Mouse (Mus musculus): ENCODE measurements around the gene Tgfa.

Gene Tgfa

DNA sequence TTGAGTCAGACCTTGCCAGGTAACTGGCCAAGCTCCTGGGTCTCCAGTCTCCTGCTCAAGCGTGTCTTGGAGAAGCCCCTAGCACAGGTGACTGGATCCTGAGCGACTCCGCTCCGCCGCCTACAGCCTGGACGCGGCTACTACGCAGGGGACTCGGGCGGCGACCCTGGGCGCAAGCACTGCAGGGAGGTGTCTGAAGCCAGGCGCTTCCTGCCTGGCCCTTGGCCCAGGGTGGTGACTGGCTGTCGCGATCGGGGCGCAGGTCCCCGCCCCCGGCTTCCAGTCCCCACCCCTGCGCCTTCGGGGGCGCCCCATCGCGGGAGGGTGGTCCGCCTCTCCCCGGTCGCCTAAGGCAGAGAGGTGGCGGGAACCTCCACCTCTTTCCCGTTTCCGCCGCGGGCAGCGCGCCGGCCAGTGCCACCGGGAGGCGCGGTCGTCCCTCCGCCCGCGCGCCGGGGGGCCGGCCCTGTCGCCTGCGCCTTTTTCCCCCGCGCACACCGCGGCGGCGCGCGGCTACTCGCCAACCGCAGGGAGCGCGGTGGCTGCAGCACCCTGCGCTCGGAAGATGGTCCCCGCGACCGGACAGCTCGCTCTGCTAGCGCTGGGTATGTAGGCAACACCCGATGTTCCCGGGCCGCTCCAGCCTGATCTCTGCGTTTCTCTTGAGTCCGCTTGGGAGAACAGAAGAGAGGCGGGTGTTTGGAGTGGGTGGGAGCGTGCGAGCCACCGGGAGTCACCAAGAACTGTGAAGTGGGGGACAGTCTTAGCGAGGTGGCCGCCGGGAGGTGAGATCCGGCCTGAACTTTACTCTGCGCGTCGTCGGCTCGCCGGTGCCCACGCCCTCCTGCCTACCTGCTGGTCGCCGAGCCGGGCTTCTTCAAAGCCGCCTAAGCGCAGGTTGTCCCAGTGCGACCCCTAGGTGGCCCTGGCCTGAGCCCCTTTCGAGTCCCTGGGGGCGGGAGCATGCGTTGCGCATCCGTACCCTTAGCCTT, at the start of gene Tgfa:
Tgfa (plus strand) TSS at position 283 of the 992 bp plus-strand sequence.
- no peak for DNase-seq (ENCODE audit: low spot score in 2 of 2)

DNA sequence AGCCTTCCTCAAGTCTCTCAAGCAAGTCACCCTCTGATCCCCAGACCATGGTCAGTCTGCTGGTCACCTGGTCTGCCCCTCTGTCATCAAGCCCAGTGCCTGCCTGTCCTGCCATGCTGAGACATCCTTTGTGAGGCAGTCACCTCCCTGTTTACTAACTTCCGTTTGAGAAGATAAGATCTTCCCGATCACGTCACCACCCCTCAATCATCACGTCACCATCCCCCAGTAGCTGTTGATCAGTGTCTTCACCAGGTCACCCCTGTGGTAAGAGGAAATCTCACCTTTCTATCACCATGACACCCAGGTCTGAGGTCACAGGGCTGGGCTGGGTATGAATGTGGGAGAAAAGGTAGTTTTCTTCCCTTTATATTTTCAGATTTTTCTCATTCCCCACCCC, 46.5 kb upstream of the Tgfa start:
- no peak for DNase-seq (ENCODE audit: low spot score in 2 of 2)

DNA sequence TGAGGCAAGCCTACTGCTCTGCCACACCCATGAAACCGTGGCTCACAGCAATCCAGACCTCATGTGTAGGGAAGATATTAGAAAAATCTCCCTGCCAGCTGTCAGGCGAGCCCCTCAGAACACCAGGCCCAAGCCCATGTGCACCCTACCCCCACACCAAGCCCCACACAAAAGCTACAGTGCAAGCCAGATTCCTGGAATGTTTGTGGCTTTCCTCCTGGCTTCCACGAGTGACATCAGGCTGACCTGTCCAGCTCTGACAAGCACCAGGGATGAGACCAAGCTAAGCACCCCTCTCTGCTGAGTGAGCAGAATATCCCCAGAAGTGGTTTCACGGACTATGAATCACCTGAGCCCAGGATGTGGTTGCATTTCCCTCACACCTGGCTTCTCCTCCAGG, 46.0 kb upstream of the Tgfa start:
- no peak for DNase-seq (ENCODE audit: low spot score in 2 of 2)

DNA sequence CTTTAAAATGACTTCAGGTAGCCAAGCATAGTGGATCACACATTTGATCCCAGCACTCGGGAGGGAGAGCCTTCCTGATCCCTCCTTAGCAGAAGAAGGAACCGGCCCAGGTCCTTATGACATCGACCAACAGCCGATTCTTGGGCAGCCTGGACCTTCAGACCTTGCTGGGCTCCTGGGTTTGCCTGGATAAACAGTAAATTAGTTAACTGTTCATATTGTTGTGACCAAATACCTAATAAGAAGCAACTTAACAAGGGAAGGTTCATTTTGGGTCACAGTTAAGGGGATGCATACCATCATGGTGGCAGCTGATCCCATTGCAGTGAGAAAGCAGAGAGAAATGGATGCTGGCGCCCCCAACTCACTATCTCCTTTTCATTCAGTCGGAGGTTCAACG, 42.3 kb upstream of the Tgfa start:
- no peak for DNase-seq (ENCODE audit: low spot score in 2 of 2)

DNA sequence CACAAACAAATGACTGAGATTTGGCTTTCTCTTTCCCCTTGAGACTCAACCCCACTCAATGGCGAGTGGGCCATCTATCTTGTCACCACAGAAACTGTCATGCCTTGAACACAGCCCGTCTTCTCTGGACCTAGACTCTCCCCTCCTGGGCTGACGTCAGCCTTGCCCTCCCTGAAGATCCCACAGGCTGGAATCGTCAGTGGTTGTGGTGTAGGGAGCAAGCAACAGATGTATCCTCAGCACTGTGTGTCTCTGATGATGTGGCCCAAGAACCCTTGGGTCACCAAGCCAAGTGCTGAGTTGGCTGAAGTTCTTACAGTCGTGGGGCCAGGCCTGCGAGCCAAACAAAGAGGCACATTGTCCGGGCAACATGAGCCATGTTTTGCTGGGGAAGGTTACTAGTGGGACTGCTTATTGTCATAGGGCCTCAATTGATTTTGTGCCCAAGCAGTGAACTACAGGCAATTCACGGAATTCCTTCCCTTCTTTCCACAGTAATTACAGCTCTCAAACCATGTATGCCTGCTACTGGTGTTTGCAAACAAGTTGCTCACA, 41.5 kb upstream of the Tgfa start:
- no peak for DNase-seq (ENCODE audit: low spot score in 2 of 2)

DNA sequence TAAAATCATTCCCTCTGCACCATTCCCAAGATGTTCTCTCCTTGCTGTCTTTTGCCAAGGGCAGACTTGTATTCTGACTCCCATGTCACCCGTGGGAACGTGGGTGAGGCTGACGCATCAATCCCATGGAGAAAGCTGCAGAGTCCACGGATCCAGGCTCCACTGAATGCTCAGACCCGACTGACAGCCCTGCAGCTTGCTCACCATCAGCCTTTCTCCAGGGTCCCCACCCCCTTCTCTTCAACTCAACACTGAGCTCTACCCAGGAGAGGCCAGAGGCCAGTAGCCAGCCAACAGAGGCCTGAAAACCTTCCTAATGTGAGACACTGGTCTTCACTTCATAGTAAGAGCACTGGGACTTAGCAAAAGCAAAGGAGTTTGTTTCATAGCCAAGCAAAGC, 41.0 kb upstream of the Tgfa start:
- DNase-seq (ENCODE audit: low spot score in 2 of 2) = no peak

DNA sequence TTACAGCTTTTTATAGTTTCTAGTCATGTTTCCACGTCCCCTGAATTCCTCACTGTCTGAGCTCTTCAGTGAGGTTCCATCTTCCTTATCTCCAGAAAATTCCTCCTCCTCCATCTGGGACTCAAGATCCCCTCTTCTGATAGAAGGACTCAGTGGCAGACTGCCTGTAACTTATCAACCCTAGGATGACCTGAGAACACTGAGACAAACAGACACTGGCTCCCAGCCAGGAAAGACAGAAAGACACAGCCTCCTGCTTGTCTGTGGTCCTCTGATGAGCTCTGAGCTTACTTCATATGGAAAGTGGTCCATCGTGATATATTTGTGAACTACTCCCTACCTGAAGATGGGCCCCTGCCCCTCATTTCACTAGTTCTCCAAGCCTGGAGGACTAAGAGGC, 40.5 kb upstream of the Tgfa start:
- no peak for DNase-seq (ENCODE audit: low spot score in 2 of 2)

DNA sequence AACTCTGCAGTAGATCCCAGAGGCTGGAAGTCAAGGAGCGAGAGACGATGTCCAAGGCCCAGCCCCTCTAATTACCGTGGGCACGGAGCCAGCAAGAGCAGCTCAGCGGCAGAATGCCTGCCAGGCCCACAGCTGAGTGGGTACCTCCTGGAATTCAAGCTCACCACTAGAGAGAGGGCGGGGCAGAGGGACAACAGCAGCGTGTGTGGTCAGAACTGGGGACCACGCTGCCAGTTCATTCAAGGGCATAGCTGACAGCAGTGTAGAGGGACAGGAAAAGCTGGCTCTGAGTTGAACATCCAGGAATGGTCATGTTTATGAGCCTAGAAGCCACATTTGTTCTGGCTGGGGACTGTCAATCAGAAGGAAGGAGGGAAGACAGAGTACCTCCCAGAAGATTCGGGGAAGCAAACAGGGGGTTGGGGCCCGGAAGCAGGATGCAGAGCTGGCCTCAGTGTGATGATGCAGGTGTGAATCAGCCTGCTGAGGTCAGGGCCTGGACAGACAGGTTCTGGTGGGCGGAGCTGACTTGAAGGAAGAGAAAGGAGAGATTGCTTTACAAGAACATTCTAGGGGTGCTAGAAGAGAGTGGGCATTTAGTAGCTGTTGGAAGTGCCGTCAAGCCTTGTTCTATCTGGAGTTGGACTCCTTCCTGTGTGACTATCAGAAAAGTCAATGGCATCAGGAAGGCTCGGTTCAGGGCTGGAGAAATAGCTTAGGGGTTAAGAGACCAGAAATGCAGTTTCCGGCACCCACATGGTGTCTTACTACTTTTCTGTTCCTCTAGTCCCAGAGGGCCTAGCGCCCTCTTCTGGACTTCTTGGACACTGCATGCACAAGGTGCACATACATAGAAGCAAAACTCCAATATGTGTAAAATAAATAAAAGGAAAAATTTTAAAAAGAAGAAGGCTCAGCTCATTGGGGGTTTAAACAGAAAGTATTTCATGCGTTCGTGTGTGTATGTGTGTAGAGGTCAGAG, 37.5 kb upstream of the Tgfa start:
- DNase-seq (ENCODE audit: low spot score in 2 of 2) = no peak

DNA sequence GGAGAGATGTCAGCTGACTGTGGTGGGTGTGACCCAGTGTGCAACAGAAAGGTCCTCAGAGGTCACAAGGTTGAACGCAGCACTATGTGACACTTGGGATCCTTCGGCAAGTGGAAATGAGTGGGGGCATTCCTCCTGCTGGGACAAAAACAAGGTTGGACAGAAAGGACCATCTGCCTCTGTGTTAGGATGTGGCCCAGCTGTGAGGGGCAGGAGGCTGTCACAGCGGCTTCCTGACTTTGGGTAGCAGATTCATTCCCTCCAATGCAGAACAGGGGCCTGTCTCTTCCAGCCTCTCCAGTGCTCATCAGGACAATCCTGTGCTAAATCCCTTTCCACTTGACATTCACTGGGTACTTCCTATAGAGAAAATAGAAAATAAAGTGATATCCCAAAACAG, 34.1 kb upstream of the Tgfa start:
- DNase-seq (ENCODE audit: low spot score in 2 of 2) = no peak

DNA sequence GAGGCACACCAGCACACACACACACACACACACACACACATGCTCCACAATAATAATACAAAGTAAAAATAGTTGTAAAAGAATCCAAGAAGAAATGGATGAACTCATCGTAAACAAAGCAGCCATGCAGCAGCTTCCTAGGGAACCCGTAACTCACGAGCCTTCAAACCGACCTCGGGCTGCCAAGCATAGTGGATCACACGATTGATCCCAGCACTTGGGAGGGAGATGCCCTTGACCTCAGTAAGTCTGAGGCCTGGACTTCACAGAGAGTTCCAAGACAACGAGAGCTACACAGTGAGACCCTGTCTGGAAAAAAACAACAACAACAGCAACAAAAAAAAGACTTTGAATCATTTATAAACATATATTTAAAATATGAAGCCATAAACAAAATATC, 33.4 kb upstream of the Tgfa start:
- DNase-seq (ENCODE audit: low spot score in 2 of 2) = no peak

DNA sequence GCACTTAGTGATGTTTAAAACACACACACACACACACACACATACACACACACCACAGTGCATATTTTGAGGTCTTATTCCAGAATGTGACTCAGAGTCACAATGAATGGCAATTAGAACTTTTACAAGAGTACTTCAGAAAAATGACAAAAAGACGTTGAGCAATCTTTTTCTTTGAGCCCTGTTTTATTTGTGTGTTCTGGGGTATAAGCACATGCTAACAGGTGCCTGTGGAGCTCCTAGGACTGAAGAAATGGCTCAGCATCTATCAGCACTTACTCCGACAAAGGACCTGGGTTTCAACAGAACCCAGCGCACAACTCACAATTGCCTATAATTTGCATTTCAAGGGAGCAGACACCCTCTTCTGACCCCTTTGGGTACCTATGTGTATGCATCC, 31.0 kb upstream of the Tgfa start:
- DNase-seq (ENCODE audit: low spot score in 2 of 2) = no peak

DNA sequence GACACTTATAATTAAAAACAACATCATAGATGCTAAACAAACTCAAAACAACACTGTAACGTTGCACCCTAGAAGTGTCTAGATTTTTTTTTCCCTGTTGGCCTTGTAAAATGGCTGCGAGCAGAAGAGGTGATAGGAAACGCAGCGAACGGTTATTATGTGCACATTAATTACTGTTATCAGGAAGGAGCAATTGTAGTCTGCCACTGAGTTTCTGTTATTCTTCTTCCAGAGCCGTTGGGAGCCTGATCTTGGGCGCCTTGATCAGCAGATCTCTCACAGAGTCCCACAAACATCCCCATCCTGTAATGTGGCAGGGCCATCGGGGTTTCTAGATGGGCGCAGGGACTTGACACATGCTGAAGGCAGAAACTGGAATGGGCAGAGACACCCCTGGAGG, 28.6 kb upstream of the Tgfa start:
- DNase-seq (ENCODE audit: low spot score in 2 of 2) = no peak

DNA sequence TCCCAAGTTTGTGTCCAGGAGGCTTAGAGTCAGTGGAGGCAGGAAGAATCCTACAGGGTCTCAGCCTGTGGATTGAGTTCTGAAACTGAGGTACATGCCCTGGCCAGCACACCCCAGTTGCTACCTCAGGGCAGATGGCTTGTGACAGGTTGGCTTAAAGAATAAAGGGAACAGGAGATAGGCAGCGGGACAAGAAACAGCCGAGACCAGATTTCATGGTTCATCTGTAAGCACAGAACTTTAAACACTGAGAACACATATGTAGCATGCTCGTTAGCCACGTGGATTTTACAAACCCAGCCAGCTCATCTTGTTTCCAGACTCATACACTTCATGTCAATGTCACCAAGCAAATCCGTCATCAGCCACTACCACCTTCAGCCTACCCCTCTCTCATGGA, 27.2 kb upstream of the Tgfa start:
- DNase-seq (ENCODE audit: low spot score in 2 of 2) = no peak

DNA sequence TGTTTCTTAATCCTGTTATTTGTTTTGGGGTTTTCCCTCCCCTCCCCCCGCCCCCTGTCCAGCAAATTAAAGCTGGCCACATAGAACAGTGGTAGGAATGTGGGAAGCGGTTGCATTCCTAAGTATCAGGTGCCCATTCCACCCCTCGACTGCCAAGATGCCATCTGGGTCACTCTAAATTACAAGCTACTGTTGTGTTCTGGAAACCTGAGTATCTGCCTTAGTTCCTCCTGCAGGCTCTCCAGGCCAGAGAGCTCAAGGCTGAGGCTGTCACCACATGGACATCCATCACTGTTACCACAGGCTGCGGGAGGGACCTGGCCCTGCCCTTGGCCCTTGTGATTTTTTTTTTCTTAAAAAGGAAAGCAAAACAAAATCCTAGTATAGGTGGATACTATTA, 25.9 kb upstream of the Tgfa start:
- DNase-seq (ENCODE audit: low spot score in 2 of 2) = no peak

DNA sequence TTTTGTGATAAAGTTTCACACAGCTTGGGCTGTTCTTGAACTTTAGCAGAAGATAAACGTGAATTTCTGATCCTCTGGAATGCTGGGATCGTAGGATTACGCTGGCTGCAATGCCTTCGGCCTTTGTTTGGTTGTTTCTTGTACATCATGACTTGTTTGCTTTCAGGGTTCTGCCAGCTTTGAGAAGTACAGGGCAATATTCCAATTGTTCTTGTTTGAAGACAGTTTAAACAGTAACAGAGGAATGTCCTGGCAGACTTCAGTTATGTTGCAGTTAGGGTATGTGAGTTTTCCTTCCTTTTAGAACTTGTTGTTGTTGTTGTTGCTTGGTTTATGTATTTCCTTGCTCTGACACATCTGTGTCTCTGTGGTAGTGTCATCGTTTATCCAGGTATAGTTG, 18.8 kb upstream of the Tgfa start:
- no peak for DNase-seq (ENCODE audit: low spot score in 2 of 2)

DNA sequence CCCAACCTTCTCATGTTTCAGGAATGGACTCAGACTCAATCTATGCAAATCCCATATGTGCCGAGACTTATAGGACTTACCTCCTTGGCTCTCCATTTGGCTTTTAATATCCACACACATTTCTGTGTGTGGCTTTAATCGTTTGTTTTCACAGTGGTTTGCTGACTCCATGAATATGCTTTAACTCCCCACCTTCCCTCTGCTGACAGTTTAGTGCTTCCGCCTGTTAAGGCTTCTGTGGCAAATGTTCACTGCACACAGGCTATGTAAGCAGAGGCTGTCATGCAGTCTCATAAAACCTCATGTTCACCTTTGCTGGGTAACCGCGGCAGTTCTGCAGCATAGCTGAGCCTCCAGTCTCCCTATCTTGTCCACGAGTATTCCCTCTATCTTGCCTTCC, 18.3 kb upstream of the Tgfa start:
- DNase-seq (ENCODE audit: low spot score in 2 of 2) = no peak

DNA sequence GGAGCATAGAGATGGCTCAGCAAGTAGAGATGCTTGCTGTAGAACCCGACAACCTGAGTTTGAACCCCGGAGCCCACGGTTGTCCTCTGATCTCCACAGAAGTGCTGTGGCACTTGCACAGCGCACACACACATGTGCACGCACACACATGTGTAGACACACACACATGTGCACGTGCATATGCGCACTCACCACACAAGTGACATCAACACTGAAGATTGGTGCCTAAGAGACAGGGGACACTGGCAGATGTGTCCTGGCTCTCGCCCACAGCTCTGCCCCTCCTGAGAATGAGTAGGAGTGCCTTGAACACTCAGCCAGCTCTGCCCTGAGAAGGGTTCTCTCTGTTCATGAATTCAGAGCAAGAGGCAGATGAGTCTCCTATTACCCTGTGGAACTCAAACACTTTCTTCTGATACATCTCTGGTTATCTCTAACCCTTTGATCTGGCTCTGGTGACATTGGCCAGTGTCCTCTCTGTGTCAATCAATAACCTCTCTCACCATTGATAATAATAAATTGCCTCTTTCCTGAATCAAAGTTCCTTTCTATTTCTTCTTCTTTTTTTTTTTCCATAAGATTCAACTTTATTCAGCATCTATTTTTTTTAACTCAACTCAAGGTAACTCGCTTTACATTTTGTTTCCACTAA, 17.6 kb upstream of the Tgfa start:
- DNase-seq (ENCODE audit: low spot score in 2 of 2) = no peak

DNA sequence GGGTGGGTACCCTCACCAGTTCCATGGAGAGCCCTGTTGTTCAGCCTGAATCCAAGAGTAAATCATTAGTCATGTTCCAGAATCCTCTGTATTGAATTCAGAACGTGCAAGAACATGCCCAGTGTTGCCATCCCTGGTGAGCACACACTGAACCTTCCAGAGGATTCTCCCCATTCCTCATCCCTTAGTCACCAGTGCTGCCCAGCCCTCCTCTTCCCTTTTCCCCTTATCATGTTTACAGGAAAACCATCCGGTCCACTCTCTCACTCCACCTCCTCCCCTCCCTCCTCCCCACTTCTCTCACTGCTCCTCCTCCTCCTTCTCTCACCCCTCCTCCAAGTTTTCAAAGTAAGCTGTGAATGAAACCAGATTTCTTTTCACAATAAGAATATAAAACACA, 14.4 kb upstream of the Tgfa start:
- no peak for DNase-seq (ENCODE audit: low spot score in 2 of 2)

DNA sequence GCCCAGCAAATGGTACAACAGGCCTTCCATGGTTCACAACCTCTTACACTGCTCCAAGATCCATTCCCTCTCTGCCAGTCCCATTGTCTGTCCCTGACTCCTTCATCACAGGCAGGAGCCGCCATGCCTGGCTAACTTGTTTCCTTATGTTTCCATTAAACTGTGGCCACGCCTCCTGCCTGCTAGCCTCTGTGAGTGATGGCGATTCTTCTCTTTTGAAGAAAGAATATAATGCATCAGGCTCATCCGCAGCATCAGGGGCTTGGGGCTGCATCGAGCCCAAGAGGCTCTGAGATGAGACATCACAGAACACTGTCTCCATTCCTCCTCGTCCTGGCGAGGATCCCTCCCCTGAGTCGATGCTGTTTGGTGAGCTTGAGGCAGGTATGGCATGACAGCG, 13.0 kb upstream of the Tgfa start:
- DNase-seq (ENCODE audit: low spot score in 2 of 2) = no peak

DNA sequence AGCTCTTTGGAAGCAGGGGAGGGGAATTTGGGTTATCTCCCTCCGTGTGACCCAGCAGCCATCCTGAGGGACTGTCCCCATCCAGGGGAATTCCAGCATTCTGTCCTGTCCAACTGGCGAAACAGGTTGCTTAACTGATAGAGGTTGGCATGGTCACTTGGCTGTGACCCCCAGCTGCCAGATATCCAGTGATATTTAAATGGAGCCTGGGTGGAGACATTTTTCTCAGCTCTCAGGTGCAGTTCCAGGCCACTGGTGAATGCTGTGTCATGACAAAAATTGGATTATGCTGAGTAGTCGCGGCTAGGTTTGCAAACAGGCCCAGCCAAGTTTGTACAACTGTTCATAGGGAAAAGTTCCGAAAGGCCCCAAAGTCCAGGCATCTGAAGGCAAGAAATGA, 12.4 kb upstream of the Tgfa start:
- no peak for DNase-seq (ENCODE audit: low spot score in 2 of 2)

DNA sequence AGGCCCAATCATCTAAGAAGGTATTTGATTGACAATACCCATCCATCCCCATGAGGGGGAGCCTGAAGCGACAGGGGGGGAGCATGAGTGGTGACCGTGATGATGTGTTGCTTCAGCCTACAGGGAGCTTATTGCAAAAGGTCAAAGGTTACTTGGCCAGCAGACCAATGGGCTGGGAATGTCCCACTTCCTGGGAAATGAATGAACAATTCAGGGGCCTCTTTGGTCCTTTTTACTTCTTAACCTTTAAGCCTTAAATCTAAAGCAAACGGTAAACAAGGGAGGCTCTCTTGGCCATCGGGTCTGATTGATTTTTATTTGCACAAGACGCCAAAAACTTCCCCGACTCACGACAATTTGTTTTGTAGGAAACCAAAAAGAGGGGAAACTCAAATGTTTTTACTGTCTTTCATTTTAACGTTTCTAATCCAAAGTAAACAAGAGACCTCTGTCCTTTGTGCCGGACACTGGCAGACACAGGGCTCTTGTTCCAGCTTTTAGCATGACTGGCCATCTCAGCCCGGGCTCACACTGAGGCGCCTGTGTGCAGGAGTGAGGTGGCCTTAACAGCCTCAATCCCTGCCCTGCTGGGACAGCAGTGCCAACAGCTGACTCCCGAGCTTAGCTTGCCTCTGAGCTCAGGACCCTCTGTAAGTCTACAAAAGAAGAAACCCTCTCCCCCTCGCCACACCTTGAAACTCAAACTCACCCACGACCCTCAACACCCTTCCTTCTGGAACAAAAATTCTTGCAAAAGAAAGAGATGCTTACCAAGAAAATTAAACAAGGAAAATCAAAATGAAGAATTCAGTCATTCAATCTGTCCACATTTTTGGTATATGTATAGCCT, 8.7 kb upstream of the Tgfa start:
- DNase-seq (ENCODE audit: low spot score in 2 of 2) = no peak
